Mouse (Mus musculus): ENCODE measurements around the gene Nav2.

DNA sequence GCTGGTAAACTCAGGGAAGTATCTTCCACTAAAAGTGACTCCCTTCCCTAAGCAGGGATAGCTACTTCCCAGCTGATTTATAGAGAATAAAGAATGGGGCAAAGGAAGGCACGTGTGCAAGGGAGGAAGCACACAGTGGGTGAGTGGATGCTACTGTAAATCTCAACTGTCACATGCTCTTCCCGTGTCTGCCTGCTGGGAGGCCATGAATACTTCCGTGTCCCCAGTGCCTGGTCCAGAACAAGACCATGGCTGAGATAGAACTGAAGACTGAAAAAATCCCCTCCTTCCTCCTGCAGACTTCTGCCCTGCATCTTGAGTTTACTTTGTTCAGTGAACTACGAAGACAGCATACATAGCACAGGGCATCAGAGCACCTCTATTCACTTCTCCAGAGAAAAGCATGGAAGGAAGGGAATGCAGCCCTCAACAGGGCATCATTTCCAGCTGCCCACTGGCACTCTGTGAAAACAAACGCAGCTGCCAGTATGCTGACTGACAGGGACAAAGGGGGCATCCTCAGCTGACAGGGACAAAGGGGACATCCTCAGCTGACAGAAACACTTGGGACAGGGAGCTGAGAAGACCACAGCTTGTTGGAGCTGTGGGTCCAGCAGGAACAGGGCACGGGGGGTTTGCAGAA is 138.0 kb downstream of the Nav2 start:
- TF ChIP-seq POLR2A (IDR thresholded peaks at IDR 0.05; ENCODE audit: control insufficient read depth, extremely low read depth, insufficient read depth, low read length, poor library complexity) (no peak), CTCF (IDR thresholded peaks at IDR 0.05; ENCODE audit: borderline replicate concordance, control insufficient read depth, extremely low read depth, insufficient read depth, low read length, poor library complexity) (no peak)
